Mouse (Mus musculus) lung, embryonic 14.5 days (tissue): ENCODE results near the gene Olfr523. TPM values are rescaled to one million over a fixed set of nuclear protein-coding genes. Genes with fewer than 3 reads are reported as not detected.
A peak's percentile ranks its signal among the peaks of the same experiment; 100 is the strongest.

ENCODE experiments used
- ATAC-seq: fragments of 200-750 bp; cut with Nextera tagmentation; 2 replicates; pipeline ENCODE4 v1.8.0; 2017; ENCODE audit warnings: mild to moderate bottlenecking, moderate TSS enrichment, moderate library complexity; ENCODE audit not compliant: insufficient read depth
- DNase-seq: peaks from one replicate; pipeline ENCODE4 v3.0.0-alpha.2; 2015
- H3K27ac ChIP-seq: fragments of 300-500 bp; sonication (generic); 2 replicates; pipeline ENCODE4 v1.5.1; 2014; ENCODE audit warnings: low read depth, mild to moderate bottlenecking, moderate library complexity
- H3K27me3 ChIP-seq: fragments of 300-500 bp; sonication (generic); 2 replicates; pipeline ENCODE4 v1.6.1; 2014; ENCODE audit warnings: low read length, control low read depth; ENCODE audit not compliant: insufficient read depth
- H3K36me3 ChIP-seq: fragments of 300-500 bp; sonication (generic); 2 replicates; pipeline ENCODE4 v1.6.1; 2014; ENCODE audit warnings: control low read depth; ENCODE audit not compliant: insufficient read depth
- H3K4me1 ChIP-seq: fragments of 300-500 bp; sonication (generic); 2 replicates; pipeline ENCODE4 v1.6.1; 2014; ENCODE audit warnings: antibody characterized with exemption, control low read depth; ENCODE audit not compliant: insufficient read depth
- H3K4me2 ChIP-seq: fragments of 300-500 bp; sonication (generic); 2 replicates; pipeline ENCODE4 v1.6.1; 2014; ENCODE audit warnings: mild to moderate bottlenecking
- H3K4me3 ChIP-seq: fragments of 300-500 bp; sonication (generic); 2 replicates; pipeline ENCODE4 v1.5.1; 2014; ENCODE audit warnings: low read depth, low read length
- H3K9ac ChIP-seq: fragments of 300-500 bp; sonication (generic); 2 replicates; pipeline ENCODE4 v1.6.1; 2014
- H3K9me3 ChIP-seq: fragments of 300-500 bp; sonication (generic); 2 replicates; pipeline ENCODE4 v1.6.1; 2016; ENCODE audit warnings: low read depth, low read length, control low read depth
- CTCF ChIP-seq: IDR thresholded peaks from 2 replicates; pipeline ENCODE4 v1.5.1; 2016; ENCODE audit warnings: antibody characterized with exemption, low read depth
- WGBS: fragments of 180-500 bp; shearing (Covaris S2); extraction: QIAGEN DNeasy Blood & Tissue Kit; methylation state at CpG from one replicate; pipeline ENCODE4 v1.1.7; 2014; 5-methylcytosine and 5-hydroxymethylcytosine counted together
- polyA plus RNA-seq: library from polyadenylated mRNA; unstranded; fragments of >200 nt; fragmentation: Nextera tagmentation; extraction: Ambion mirVana; gene quantifications from 2 replicates; pipeline ENCODE4 v1.2.1, GENCODE M21; 2014

Gene Olfr523
- polyA plus RNA-seq, 1 experiment from 2014 or later = not detected

GRCm38 (mm10) chr7:140208677-140209076 is 35.7 kb downstream of the Olfr523 start:
- no peaks in the 10 kb centered on the region for H3K4me1 ChIP-seq
- H3K27me3 ChIP-seq = no peaks in the 10 kb centered on the region
- H3K36me3 ChIP-seq = no peaks in the 10 kb centered on the region
- DNase-seq (peak; percentile 59), ATAC-seq (no peak)
- H3K9ac ChIP-seq = no peak overlapping the region
- H3K4me2 ChIP-seq = no peak overlapping the region
- no peak overlapping the region for H3K27ac ChIP-seq
- H3K4me3 ChIP-seq = no peak overlapping the region
- no peak for TF ChIP-seq CTCF
- H3K9me3 ChIP-seq = no peaks in the 10 kb centered on the region
- 49% methylated on average over 3 of the region's 3 CpGs for WGBS

DNA sequence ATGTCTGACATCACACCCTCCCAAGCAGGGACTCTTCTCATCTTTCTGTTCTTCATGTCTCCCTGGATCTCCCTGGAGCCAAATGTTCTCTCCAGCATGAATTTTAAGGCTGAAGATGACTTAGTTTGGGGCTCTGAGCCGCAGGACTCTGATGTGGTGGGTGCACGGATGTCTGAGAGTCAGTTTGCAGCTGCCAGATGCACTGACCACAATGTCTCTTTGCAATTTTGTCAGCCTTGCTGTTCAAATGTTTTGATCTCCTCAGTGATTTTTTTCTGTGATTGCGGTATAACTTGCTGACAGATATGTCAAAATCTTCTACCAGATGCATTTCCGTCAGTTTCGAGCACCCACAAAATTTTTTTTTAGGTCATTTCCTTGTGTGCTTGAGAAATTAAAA is 40.8 kb downstream of the Olfr523 start:
- Histone ChIP-seq H3K4me3 (no peak overlapping the region), H3K27me3 (no peaks in the 10 kb centered on the region), H3K4me2 (no peak overlapping the region), H3K9me3 (no peaks in the 10 kb centered on the region), H3K9ac (no peak overlapping the region), H3K36me3 (no peaks in the 10 kb centered on the region), H3K4me1 (no peaks in the 10 kb centered on the region), H3K27ac (no peak overlapping the region)
- ATAC-seq (no peak), DNase-seq (no peak)
- 65% methylated on average over 5 of the region's 5 CpGs for WGBS
- no peak for TF ChIP-seq CTCF

- no peaks in the 10 kb centered on the region for H3K9me3 ChIP-seq
- H3K9ac ChIP-seq = no peak within 1 kb of the TSS
- no peaks in the 10 kb centered on the region for H3K4me1 ChIP-seq
- TF ChIP-seq CTCF = no peak
- no peak within 1 kb of the TSS for H3K4me3 ChIP-seq
- DNase-seq (no peak), ATAC-seq (no peak)
- no peaks in the 10 kb centered on the region for H3K36me3 ChIP-seq
- H3K4me2 ChIP-seq = no peak within 1 kb of the TSS
- WGBS = 92% methylated on average over 2 of the region's 2 CpGs
- no peaks in the 10 kb centered on the region for H3K27me3 ChIP-seq
- H3K27ac ChIP-seq = no peak within 1 kb of the TSS
These were observed 45.0 kb downstream of the Olfr523 start, which contains the start of gene Cd163l1 for GRCm38 (mm10) chr7:140217967-140218366. Cd163l1 (plus strand) TSS chr7:140218267.

GRCm38 (mm10) chr7:140219268-140219667 is 46.3 kb downstream of the Olfr523 start:
- H3K27me3 ChIP-seq = no peaks in the 10 kb centered on the region
- H3K9me3 ChIP-seq = no peaks in the 10 kb centered on the region
- ATAC-seq (no peak), DNase-seq (peak; percentile 23)
- H3K4me1 ChIP-seq = no peaks in the 10 kb centered on the region
- no peaks in the 10 kb centered on the region for H3K36me3 ChIP-seq
- H3K9ac ChIP-seq = no peak overlapping the region
- no peak for TF ChIP-seq CTCF
- no peak overlapping the region for H3K4me2 ChIP-seq
- H3K27ac ChIP-seq = no peak overlapping the region
- WGBS = 0% methylated on average over 1 of the region's 1 CpGs
- no peak overlapping the region for H3K4me3 ChIP-seq

DNA sequence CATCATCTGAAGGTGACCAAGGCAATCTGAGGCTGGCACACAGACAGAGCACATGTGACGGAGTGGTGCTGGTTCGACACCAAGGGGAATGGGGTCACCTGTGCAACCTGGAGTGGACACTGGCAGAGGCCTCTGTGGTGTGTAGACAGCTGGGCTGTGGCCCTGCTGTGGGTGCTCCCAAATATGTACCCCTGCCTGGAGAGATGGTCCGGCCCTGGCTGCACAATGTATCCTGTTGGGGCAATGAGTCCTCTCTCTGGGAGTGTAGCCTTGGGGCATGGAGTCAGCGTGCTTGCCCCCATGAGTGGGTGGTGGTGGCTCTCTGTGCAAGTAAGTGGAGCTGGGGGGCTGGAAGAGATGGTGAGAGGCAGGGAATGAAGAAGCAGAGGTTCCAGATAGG is 47.4 kb downstream of the Olfr523 start:
- no peak overlapping the region for H3K27ac ChIP-seq
- H3K4me1 ChIP-seq = no peaks in the 10 kb centered on the region
- 74% methylated on average over 4 of the region's 4 CpGs for WGBS
- ATAC-seq = no peak
- no peaks in the 10 kb centered on the region for H3K27me3 ChIP-seq
- no peak overlapping the region for H3K4me2 ChIP-seq
- no peak overlapping the region for H3K9ac ChIP-seq
- no peak for TF ChIP-seq CTCF
- H3K4me3 ChIP-seq = no peak overlapping the region
- H3K36me3 ChIP-seq = no peaks in the 10 kb centered on the region
- no peak for DNase-seq
- no peaks in the 10 kb centered on the region for H3K9me3 ChIP-seq

GRCm38 (mm10) chr7:140224209-140224608 is 51.2 kb downstream of the Olfr523 start:
- 76% methylated on average over 13 of the region's 13 CpGs for WGBS
- no peak for TF ChIP-seq CTCF
- no peaks in the 10 kb centered on the region for H3K36me3 ChIP-seq

More at GRCm38 (mm10) chr7:140224209-140224608, 51.2 kb downstream of the Olfr523 start:
- Histone ChIP-seq H3K4me3 (no peak overlapping the region), H3K4me1 (no peaks in the 10 kb centered on the region), H3K4me2 (no peak overlapping the region), H3K27ac (no peak overlapping the region), H3K9ac (no peak overlapping the region), H3K9me3 (no peaks in the 10 kb centered on the region), H3K27me3 (no peaks in the 10 kb centered on the region)
- ATAC-seq = no peak
- DNase-seq = no peak

Other genes with a start within 250 kb of the Olfr523 start
- 0.14 TPM in 1 of 2 replicates, not detected in the other for gene Utf1, start 229.4 kb upstream of the Olfr523 start, polyA plus RNA-seq
- 0.30 and 0.37 TPM in 2 replicates for gene 6430531B16Rik, start 194.5 kb upstream of the Olfr523 start, polyA plus RNA-seq
- 1.7 and 2.0 TPM in 2 replicates for gene Adam8, start 180.7 kb upstream of the Olfr523 start, polyA plus RNA-seq
- gene Zfp511, start 136.8 kb upstream of the Olfr523 start, polyA plus RNA-seq = 39.1 and 39.5 TPM in 2 replicates
- 63.0 and 65.8 TPM in 2 replicates for gene Tubgcp2, start 136.5 kb upstream of the Olfr523 start, polyA plus RNA-seq
- not detected in 2 replicates for gene Msx3, start 124.1 kb upstream of the Olfr523 start, polyA plus RNA-seq
- gene Caly, start 90.7 kb upstream of the Olfr523 start, polyA plus RNA-seq = 0.46 TPM in 1 of 2 replicates, not detected in the other
- 0.43 TPM in 1 of 2 replicates, not detected in the other for gene Prap1, start 79.8 kb upstream of the Olfr523 start, polyA plus RNA-seq
- gene Fuom, start 70.8 kb upstream of the Olfr523 start, polyA plus RNA-seq = 10.5 and 16.5 TPM in 2 replicates
- 21.3 and 24.8 TPM in 2 replicates for gene Paox, start 57.4 kb upstream of the Olfr523 start, polyA plus RNA-seq
- gene Echs1, start 56.7 kb upstream of the Olfr523 start, polyA plus RNA-seq = 148 and 164 TPM in 2 replicates
- gene Mtg1, start 35.7 kb upstream of the Olfr523 start, polyA plus RNA-seq = 24.8 and 28.4 TPM in 2 replicates
- 0.12 and 0.20 TPM in 2 replicates for gene Sprn, start 18.3 kb upstream of the Olfr523 start, polyA plus RNA-seq
- not detected in 2 replicates for gene Olfr522, start 8.5 kb upstream of the Olfr523 start, polyA plus RNA-seq
- not detected in 2 replicates for gene Olfr524, start 32.7 kb downstream of the Olfr523 start, polyA plus RNA-seq
- gene Cd163l1, start 45.0 kb downstream of the Olfr523 start, polyA plus RNA-seq = not detected in 2 replicates
- not detected in 2 replicates for gene 5830411N06Rik, start 74.1 kb downstream of the Olfr523 start, polyA plus RNA-seq
- gene Olfr525, start 147.6 kb downstream of the Olfr523 start, polyA plus RNA-seq = not detected in 2 replicates
- not detected in 2 replicates for gene Olfr527, start 160.8 kb downstream of the Olfr523 start, polyA plus RNA-seq
- gene Olfr60, start 188.5 kb downstream of the Olfr523 start, polyA plus RNA-seq = not detected in 2 replicates
- gene Olfr530, start 203.1 kb downstream of the Olfr523 start, polyA plus RNA-seq = not detected in 2 replicates
- gene Olfr531, start 229.7 kb downstream of the Olfr523 start, polyA plus RNA-seq = not detected in 2 replicates
- gene Olfr532, start 248.4 kb downstream of the Olfr523 start, polyA plus RNA-seq = not detected in 2 replicates